Mouse (Mus musculus): ENCODE results near the gene Mlip. TPM values are rescaled to one million over a fixed set of nuclear protein-coding genes. Genes with fewer than 3 reads are reported as not detected.

Mlip gene
- polyA plus RNA-seq, 1 experiment from 2014 or later, result 0.48 TPM

GRCm38 (mm10) chr9:77339571-77340148 lies 13.1 kb downstream of the Mlip start:
- H3K9ac ChIP-seq (ENCODE audit: low read depth, low read length), result no peak overlapping the region
- ATAC-seq (ENCODE audit: low FRiP score), result no peak
- no peaks in the 10 kb centered on the region for H3K36me3 ChIP-seq (ENCODE audit: control insufficient read depth, insufficient read depth, low read length)
- no peak overlapping the region for H3K4me3 ChIP-seq (ENCODE audit: low read depth, low read length)
- no peak overlapping the region for H3K27ac ChIP-seq (ENCODE audit: low read depth, low read length)
- no peaks in the 10 kb centered on the region for H3K9me3 ChIP-seq (ENCODE audit: control insufficient read depth, low read length)
- H3K4me1 ChIP-seq (replicated peaks; ENCODE audit: control insufficient read depth, insufficient read depth, low read length), result no peaks in the 10 kb centered on the region
- no peaks in the 10 kb centered on the region for H3K27me3 ChIP-seq (ENCODE audit: control insufficient read depth, insufficient read depth, low read length)
- DNase-seq (ENCODE audit: low spot score), result peak; percentile 8
- 67% methylated on average over 7 of the region's 7 CpGs for WGBS
- H3K4me2 ChIP-seq (replicated peaks; ENCODE audit: low read depth, low read length), result no peak overlapping the region

- Histone ChIP-seq H3K27ac (ENCODE audit: low read depth, low read length) (no peak overlapping the region), H3K4me3 (ENCODE audit: low read depth, low read length) (no peak overlapping the region), H3K9ac (ENCODE audit: low read depth, low read length) (no peak overlapping the region), H3K4me2 (replicated peaks; ENCODE audit: low read depth, low read length) (no peak overlapping the region), H3K9me3 (ENCODE audit: control insufficient read depth, low read length) (no peaks in the 10 kb centered on the region), H3K4me1 (replicated peaks; ENCODE audit: control insufficient read depth, insufficient read depth, low read length) (no peaks in the 10 kb centered on the region), H3K27me3 (ENCODE audit: control insufficient read depth, insufficient read depth, low read length) (no peaks in the 10 kb centered on the region), H3K36me3 (ENCODE audit: control insufficient read depth, insufficient read depth, low read length) (no peaks in the 10 kb centered on the region)
- no peak for ATAC-seq (ENCODE audit: low FRiP score)
- no peak for DNase-seq (ENCODE audit: low spot score)
- 85% methylated on average over 3 of the region's 3 CpGs for WGBS
These were observed 17.4 kb downstream of the Mlip start for GRCm38 (mm10) chr9:77335370-77335769.

- Histone ChIP-seq H3K9ac (ENCODE audit: low read depth, low read length) (no peak overlapping the region), H3K9me3 (ENCODE audit: control insufficient read depth, low read length) (no peaks in the 10 kb centered on the region), H3K27me3 (ENCODE audit: control insufficient read depth, insufficient read depth, low read length) (no peaks in the 10 kb centered on the region), H3K4me3 (ENCODE audit: low read depth, low read length) (no peak overlapping the region), H3K36me3 (ENCODE audit: control insufficient read depth, insufficient read depth, low read length) (no peaks in the 10 kb centered on the region), H3K27ac (ENCODE audit: low read depth, low read length) (no peak overlapping the region), H3K4me2 (replicated peaks; ENCODE audit: low read depth, low read length) (no peak overlapping the region), H3K4me1 (replicated peaks; ENCODE audit: control insufficient read depth, insufficient read depth, low read length) (no peaks in the 10 kb centered on the region)
- 83% methylated on average over 3 of the region's 3 CpGs for WGBS
- no peak for ATAC-seq (ENCODE audit: low FRiP score)
- no peak for DNase-seq (ENCODE audit: low spot score)
These were observed 34.4 kb downstream of the Mlip start for GRCm38 (mm10) chr9:77318346-77318745.

GRCm38 (mm10) chr9:77310548-77310947 lies 42.2 kb downstream of the Mlip start:
- no peaks in the 10 kb centered on the region for H3K27me3 ChIP-seq (ENCODE audit: control insufficient read depth, insufficient read depth, low read length)
- no peaks in the 10 kb centered on the region for H3K4me1 ChIP-seq (replicated peaks; ENCODE audit: control insufficient read depth, insufficient read depth, low read length)
- 92% methylated on average over 6 of the region's 6 CpGs for WGBS
- H3K9ac ChIP-seq (ENCODE audit: low read depth, low read length), result no peak overlapping the region
- H3K9me3 ChIP-seq (ENCODE audit: control insufficient read depth, low read length), result no peaks in the 10 kb centered on the region
- no peak for ATAC-seq (ENCODE audit: low FRiP score)
- H3K27ac ChIP-seq (ENCODE audit: low read depth, low read length), result no peak overlapping the region
- H3K4me3 ChIP-seq (ENCODE audit: low read depth, low read length), result no peak overlapping the region
- DNase-seq (ENCODE audit: low spot score), result no peak
- no peak overlapping the region for H3K4me2 ChIP-seq (replicated peaks; ENCODE audit: low read depth, low read length)
- H3K36me3 ChIP-seq (ENCODE audit: control insufficient read depth, insufficient read depth, low read length), result no peaks in the 10 kb centered on the region

- no peak overlapping the region for H3K4me2 ChIP-seq (replicated peaks; ENCODE audit: low read depth, low read length)
These were observed 47.4 kb downstream of the Mlip start for GRCm38 (mm10) chr9:77305417-77305816.

GRCm38 (mm10) chr9:77302340-77302739 lies 50.4 kb downstream of the Mlip start:
- Histone ChIP-seq H3K9me3 (ENCODE audit: control insufficient read depth, low read length) (no peaks in the 10 kb centered on the region), H3K27ac (ENCODE audit: low read depth, low read length) (no peak overlapping the region), H3K4me2 (replicated peaks; ENCODE audit: low read depth, low read length) (no peak overlapping the region), H3K36me3 (ENCODE audit: control insufficient read depth, insufficient read depth, low read length) (no peaks in the 10 kb centered on the region), H3K27me3 (ENCODE audit: control insufficient read depth, insufficient read depth, low read length) (no peaks in the 10 kb centered on the region), H3K4me3 (ENCODE audit: low read depth, low read length) (no peak overlapping the region), H3K4me1 (replicated peaks; ENCODE audit: control insufficient read depth, insufficient read depth, low read length) (no peaks in the 10 kb centered on the region), H3K9ac (ENCODE audit: low read depth, low read length) (no peak overlapping the region)
- DNase-seq (ENCODE audit: low spot score) (no peak), ATAC-seq (ENCODE audit: low FRiP score) (no peak)
- 86% methylated on average over 8 of the region's 8 CpGs for WGBS

More at GRCm38 (mm10) chr9:77305417-77305816, 47.4 kb downstream of the Mlip start:
- no peaks in the 10 kb centered on the region for H3K27me3 ChIP-seq (ENCODE audit: control insufficient read depth, insufficient read depth, low read length)
- WGBS, result 82% methylated on average over 2 of the region's 2 CpGs
- H3K9ac ChIP-seq (ENCODE audit: low read depth, low read length), result no peak overlapping the region
- no peak for DNase-seq (ENCODE audit: low spot score)
- H3K27ac ChIP-seq (ENCODE audit: low read depth, low read length), result no peak overlapping the region
- no peaks in the 10 kb centered on the region for H3K9me3 ChIP-seq (ENCODE audit: control insufficient read depth, low read length)
- H3K36me3 ChIP-seq (ENCODE audit: control insufficient read depth, insufficient read depth, low read length), result no peaks in the 10 kb centered on the region
- ATAC-seq (ENCODE audit: low FRiP score), result no peak
- no peaks in the 10 kb centered on the region for H3K4me1 ChIP-seq (replicated peaks; ENCODE audit: control insufficient read depth, insufficient read depth, low read length)
- no peak overlapping the region for H3K4me3 ChIP-seq (ENCODE audit: low read depth, low read length)

- Histone ChIP-seq H3K4me2 (replicated peaks; ENCODE audit: low read depth, low read length) (no peak overlapping the region), H3K4me1 (replicated peaks; ENCODE audit: control insufficient read depth, insufficient read depth, low read length) (no peaks in the 10 kb centered on the region), H3K9me3 (ENCODE audit: control insufficient read depth, low read length) (no peaks in the 10 kb centered on the region), H3K27ac (ENCODE audit: low read depth, low read length) (no peak overlapping the region), H3K4me3 (ENCODE audit: low read depth, low read length) (no peak overlapping the region), H3K27me3 (ENCODE audit: control insufficient read depth, insufficient read depth, low read length) (no peaks in the 10 kb centered on the region), H3K36me3 (ENCODE audit: control insufficient read depth, insufficient read depth, low read length) (no peaks in the 10 kb centered on the region), H3K9ac (ENCODE audit: low read depth, low read length) (no peak overlapping the region)
- DNase-seq (ENCODE audit: low spot score) (no peak), ATAC-seq (ENCODE audit: low FRiP score) (no peak)
- 93% methylated on average over 5 of the region's 5 CpGs for WGBS
These were observed 64.8 kb downstream of the Mlip start for GRCm38 (mm10) chr9:77287958-77288357.

- H3K27ac ChIP-seq (ENCODE audit: low read depth, low read length), result no peak overlapping the region
- no peak overlapping the region for H3K4me2 ChIP-seq (replicated peaks; ENCODE audit: low read depth, low read length)
- H3K36me3 ChIP-seq (ENCODE audit: control insufficient read depth, insufficient read depth, low read length), result no peaks in the 10 kb centered on the region
- no peak overlapping the region for H3K4me3 ChIP-seq (ENCODE audit: low read depth, low read length)
- H3K27me3 ChIP-seq (ENCODE audit: control insufficient read depth, insufficient read depth, low read length), result no peaks in the 10 kb centered on the region
- H3K9ac ChIP-seq (ENCODE audit: low read depth, low read length), result no peak overlapping the region
- DNase-seq (ENCODE audit: low spot score), result no peak
- no peaks in the 10 kb centered on the region for H3K4me1 ChIP-seq (replicated peaks; ENCODE audit: control insufficient read depth, insufficient read depth, low read length)
- no peak for ATAC-seq (ENCODE audit: low FRiP score)
- WGBS, result 76% methylated on average over 5 of the region's 5 CpGs
- no peaks in the 10 kb centered on the region for H3K9me3 ChIP-seq (ENCODE audit: control insufficient read depth, low read length)
These were observed 73.4 kb downstream of the Mlip start for GRCm38 (mm10) chr9:77279371-77279770.

- no peak for DNase-seq (ENCODE audit: low spot score)
- Histone ChIP-seq H3K27ac (ENCODE audit: low read depth, low read length) (no peak overlapping the region), H3K9me3 (ENCODE audit: control insufficient read depth, low read length) (no peaks in the 10 kb centered on the region), H3K4me2 (replicated peaks; ENCODE audit: low read depth, low read length) (no peak overlapping the region), H3K4me3 (ENCODE audit: low read depth, low read length) (no peak overlapping the region), H3K27me3 (ENCODE audit: control insufficient read depth, insufficient read depth, low read length) (no peaks in the 10 kb centered on the region), H3K36me3 (ENCODE audit: control insufficient read depth, insufficient read depth, low read length) (no peaks in the 10 kb centered on the region), H3K4me1 (replicated peaks; ENCODE audit: control insufficient read depth, insufficient read depth, low read length) (no peaks in the 10 kb centered on the region), H3K9ac (ENCODE audit: low read depth, low read length) (no peak overlapping the region)
- no peak for ATAC-seq (ENCODE audit: low FRiP score)
- WGBS, result 72% methylated on average over 3 of the region's 3 CpGs
These were observed 74.7 kb downstream of the Mlip start for GRCm38 (mm10) chr9:77278055-77278454.

Data from hindbrain, embryonic 11.5 days (tissue).